Mouse (Mus musculus) myocyte (in vitro differentiated cells): ENCODE results near the gene Ublcp1. TPM values are rescaled to one million over a fixed set of nuclear protein-coding genes. Genes with fewer than 3 reads are reported as not detected.

Experiments used
- H3K27me3 ChIP-seq: one replicate; pipeline ENCODE4 v1.6.1; 2011; ENCODE audit not compliant: control insufficient read depth, insufficient read depth, insufficient read length
- H3K36me3 ChIP-seq: one replicate; pipeline ENCODE4 v1.6.1; 2011; ENCODE audit not compliant: control insufficient read depth, insufficient read depth
- H3K4me2 ChIP-seq: one replicate; pipeline ENCODE4 v1.6.1; 2011; ENCODE audit warnings: low read depth, control low read depth
- H3K4me3 ChIP-seq: one replicate; pipeline ENCODE4 v1.5.1; 2011; ENCODE audit warnings: mild to moderate bottlenecking, control low read depth, moderate library complexity
- H3K79me2 ChIP-seq: one replicate; pipeline ENCODE4 v1.6.1; 2011; ENCODE audit not compliant: control insufficient read depth, insufficient read depth
- H3ac ChIP-seq: one replicate; pipeline ENCODE4 v1.6.1; 2011; ENCODE audit not compliant: control insufficient read depth, insufficient read length
- CEBPB ChIP-seq: IDR thresholded peaks from 2 replicates; pipeline ENCODE4 v1.6.1; 2011; ENCODE audit warnings: mild to moderate bottlenecking, moderate library complexity; ENCODE audit not compliant: poor library complexity, insufficient read depth, severe bottlenecking
- E2F4 ChIP-seq: IDR thresholded peaks from one replicate; pipeline ENCODE4 v1.6.1; 2011; ENCODE audit warnings: mild to moderate bottlenecking, control low read depth, moderate library complexity; ENCODE audit not compliant: insufficient read depth
- MAX ChIP-seq: IDR thresholded peaks from one replicate; pipeline ENCODE4 v1.6.1; 2011; ENCODE audit warnings: low read depth, mild to moderate bottlenecking, control low read depth
- MYOD1 ChIP-seq, 3 experiments: IDR thresholded peaks; one replicate each; pipeline ENCODE4 v1.6.1; 2011; ENCODE audit warnings: control low read depth in 2 of 3, low read depth in 2 of 3, mild to moderate bottlenecking in 2 of 3, moderate library complexity in 1 of 3; ENCODE audit not compliant: insufficient read length in 2 of 3, control insufficient read depth in 1 of 3
- MYOG ChIP-seq, 3 experiments: IDR thresholded peaks; one replicate each; pipeline ENCODE4 v1.6.1; 2011; ENCODE audit warnings: control low read depth in 2 of 3, low read depth in 2 of 3, mild to moderate bottlenecking in 2 of 3; ENCODE audit not compliant: insufficient read length in 2 of 3, control insufficient read depth in 1 of 3, insufficient read depth in 1 of 3
- POLR2A ChIP-seq: IDR thresholded peaks from one replicate; pipeline ENCODE4 v1.6.1; 2011; ENCODE audit warnings: low read depth, mild to moderate bottlenecking, control low read depth, moderate library complexity; ENCODE audit not compliant: insufficient read length
- POLR2AphosphoS2 ChIP-seq: IDR thresholded peaks from one replicate; pipeline ENCODE4 v1.6.1; 2011; ENCODE audit warnings: low read depth, control low read depth; ENCODE audit not compliant: insufficient read length
- REST ChIP-seq: IDR thresholded peaks from one replicate; pipeline ENCODE4 v1.6.1; 2011; ENCODE audit warnings: mild to moderate bottlenecking, control low read depth, moderate library complexity; ENCODE audit not compliant: insufficient read depth, insufficient read length
- SRF ChIP-seq: IDR thresholded peaks from one replicate; pipeline ENCODE4 v1.6.1; 2011; ENCODE audit warnings: low read depth; ENCODE audit not compliant: control insufficient read depth, insufficient read length
- TCF12 ChIP-seq: IDR thresholded peaks from one replicate; pipeline ENCODE4 v1.6.1; 2011; ENCODE audit warnings: mild to moderate bottlenecking, control low read depth; ENCODE audit not compliant: poor library complexity, insufficient read depth, severe bottlenecking
- TCF3 ChIP-seq: IDR thresholded peaks from one replicate; pipeline ENCODE4 v1.6.1; 2011; ENCODE audit warnings: low read depth, control low read depth; ENCODE audit not compliant: insufficient read length
- USF1 ChIP-seq: IDR thresholded peaks from one replicate; pipeline ENCODE4 v1.6.1; 2011; ENCODE audit warnings: low read depth, mild to moderate bottlenecking, control low read depth, moderate library complexity
- polyA plus RNA-seq: library from polyadenylated mRNA; unstranded; fragments of >200 nt; fragmentation: generic; extraction: Trizol; gene quantifications from one replicate; pipeline ENCODE4 v1.2.1, GENCODE M21; 2012; ENCODE audit warnings: missing spikeins

The Ublcp1 gene
- polyA plus RNA-seq, 1 experiment: 13.0 TPM

DNA sequence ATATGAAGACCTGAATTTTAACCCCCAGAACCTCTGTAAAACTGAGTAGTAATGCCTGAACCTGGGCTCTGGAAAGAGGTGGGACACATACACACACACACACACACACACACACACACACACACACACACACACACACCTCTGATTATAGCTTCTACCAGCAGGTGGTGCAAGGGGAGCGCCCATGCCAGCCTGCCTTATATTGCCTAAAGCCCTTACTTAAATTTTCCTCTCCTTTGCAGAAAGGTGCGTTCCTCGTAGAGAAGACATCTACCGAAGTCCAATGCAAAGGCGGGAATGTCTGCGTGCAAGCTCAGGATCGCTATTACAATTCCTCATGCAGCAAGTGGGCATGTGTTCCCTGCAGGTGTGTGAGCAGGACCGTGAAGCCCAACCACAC, 58.0 kb downstream of the Ublcp1 start:
- Histone ChIP-seq H3K79me2 (no peaks in the 10 kb centered on the region), H3K27me3 (no peaks in the 10 kb centered on the region), H3K36me3 (no peaks in the 10 kb centered on the region), H3K4me2 (no peak overlapping the region), H3ac (no peak overlapping the region), H3K4me3 (no peak overlapping the region)
- no peak for TF ChIP-seq TCF12
- TF ChIP-seq MAX: no peak
- no peak for TF ChIP-seq MYOD1 (IDR thresholded peaks at IDR 0.05; ENCODE audit: control insufficient read depth in 1 of 3, insufficient read length in 2 of 3, low read depth in 2 of 3)
- no peak for TF ChIP-seq MYOG (IDR thresholded peaks at IDR 0.05; ENCODE audit: control insufficient read depth in 1 of 3, insufficient read depth in 1 of 3, insufficient read length in 2 of 3, low read depth in 2 of 3)
- no peak for TF ChIP-seq E2F4
- no peak for TF ChIP-seq USF1
- no peak for TF ChIP-seq POLR2A
- no peak for TF ChIP-seq CEBPB

DNA sequence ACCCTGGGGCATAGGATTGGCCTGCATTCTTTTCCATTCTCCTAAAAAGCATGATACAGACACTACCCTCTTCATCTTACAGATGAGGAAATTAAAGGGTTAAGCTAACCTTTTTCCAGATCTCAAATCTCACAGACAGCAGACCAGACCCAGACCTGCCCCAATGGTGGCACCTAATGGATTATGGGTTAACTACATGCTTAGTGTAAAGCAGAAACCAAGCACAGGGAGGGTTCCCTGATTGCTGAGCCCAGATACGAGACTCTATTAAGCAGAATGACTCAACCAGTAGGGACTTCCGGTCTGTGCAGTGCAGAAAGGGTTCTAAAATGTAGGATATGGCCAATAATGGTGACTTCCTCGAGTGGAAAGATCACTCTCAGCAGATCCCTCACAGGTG, 59.9 kb downstream of the Ublcp1 start:
- H3K27me3 ChIP-seq: no peaks in the 10 kb centered on the region
- no peak for TF ChIP-seq MAX
- TF ChIP-seq POLR2A: no peak
- no peaks in the 10 kb centered on the region for H3K36me3 ChIP-seq
- no peak overlapping the region for H3K4me2 ChIP-seq
- H3K4me3 ChIP-seq: no peak overlapping the region
- H3ac ChIP-seq: no peak overlapping the region
- H3K79me2 ChIP-seq: no peaks in the 10 kb centered on the region

DNA sequence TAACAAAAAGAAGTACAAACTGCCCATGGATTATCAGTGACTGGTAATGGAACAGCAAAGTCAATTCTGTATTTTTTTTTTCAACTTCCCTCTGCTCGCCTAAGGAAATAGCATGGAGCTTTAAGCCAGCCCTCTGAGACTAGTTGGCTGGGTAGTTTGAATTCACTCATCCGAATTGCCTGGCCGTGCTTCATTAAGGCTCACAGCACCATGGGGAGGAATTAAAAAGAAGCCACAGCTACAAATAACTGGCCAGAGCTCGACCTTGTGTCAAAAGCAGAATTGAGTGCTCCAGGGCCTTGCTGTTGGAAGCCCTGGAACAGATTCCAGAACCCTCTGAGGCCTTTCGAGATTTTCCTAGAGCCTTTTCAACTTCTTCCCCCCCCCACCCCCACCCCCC, 61.7 kb downstream of the Ublcp1 start:
- H3K4me2 ChIP-seq: no peak overlapping the region
- no peaks in the 10 kb centered on the region for H3K36me3 ChIP-seq
- no peak overlapping the region for H3K4me3 ChIP-seq
- H3ac ChIP-seq: no peak overlapping the region
- TF ChIP-seq POLR2A (no peak), TCF3 (no peak), SRF (no peak), MYOG (IDR thresholded peaks at IDR 0.05; ENCODE audit: control insufficient read depth in 1 of 3, insufficient read depth in 1 of 3, insufficient read length in 2 of 3, low read depth in 2 of 3) (no peak), USF1 (no peak), TCF12 (no peak), REST (no peak), CEBPB (no peak), POLR2AphosphoS2 (no peak), MYOD1 (IDR thresholded peaks at IDR 0.05; ENCODE audit: control insufficient read depth in 1 of 3, insufficient read length in 2 of 3, low read depth in 2 of 3) (no peak), MAX (no peak), E2F4 (no peak)
- no peaks in the 10 kb centered on the region for H3K79me2 ChIP-seq
- H3K27me3 ChIP-seq: no peaks in the 10 kb centered on the region

DNA sequence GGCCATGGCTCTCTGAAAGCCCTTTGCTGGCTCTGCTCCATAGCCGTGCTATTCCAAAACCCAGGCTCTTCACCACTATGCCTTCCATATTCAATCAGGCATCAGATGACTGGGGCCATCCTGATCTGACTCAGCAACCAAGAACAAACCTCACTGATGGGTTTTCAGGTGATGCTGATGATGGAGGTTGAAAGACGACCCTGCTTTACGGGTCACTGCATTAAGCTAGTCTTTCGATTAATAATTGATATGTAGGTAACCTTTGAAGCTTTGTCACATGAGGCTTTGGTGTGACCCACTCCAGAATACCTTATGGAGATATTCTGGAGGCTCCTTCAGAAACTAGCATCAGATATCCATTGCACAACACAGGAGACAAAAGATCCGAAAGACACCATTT, 63.8 kb downstream of the Ublcp1 start:
- Histone ChIP-seq H3K79me2 (no peaks in the 10 kb centered on the region), H3K27me3 (no peaks in the 10 kb centered on the region), H3K4me3 (no peak overlapping the region), H3K4me2 (no peak overlapping the region), H3K36me3 (no peaks in the 10 kb centered on the region), H3ac (no peak overlapping the region)
- TF ChIP-seq POLR2AphosphoS2 (no peak), REST (no peak), TCF3 (no peak), SRF (no peak), MYOD1 (IDR thresholded peaks at IDR 0.05; ENCODE audit: control insufficient read depth in 1 of 3, insufficient read length in 2 of 3, low read depth in 2 of 3) (no peak), E2F4 (no peak), MYOG (IDR thresholded peaks at IDR 0.05; ENCODE audit: control insufficient read depth in 1 of 3, insufficient read depth in 1 of 3, insufficient read length in 2 of 3, low read depth in 2 of 3) (no peak), USF1 (no peak), TCF12 (no peak), MAX (no peak), POLR2A (no peak), CEBPB (no peak)

DNA sequence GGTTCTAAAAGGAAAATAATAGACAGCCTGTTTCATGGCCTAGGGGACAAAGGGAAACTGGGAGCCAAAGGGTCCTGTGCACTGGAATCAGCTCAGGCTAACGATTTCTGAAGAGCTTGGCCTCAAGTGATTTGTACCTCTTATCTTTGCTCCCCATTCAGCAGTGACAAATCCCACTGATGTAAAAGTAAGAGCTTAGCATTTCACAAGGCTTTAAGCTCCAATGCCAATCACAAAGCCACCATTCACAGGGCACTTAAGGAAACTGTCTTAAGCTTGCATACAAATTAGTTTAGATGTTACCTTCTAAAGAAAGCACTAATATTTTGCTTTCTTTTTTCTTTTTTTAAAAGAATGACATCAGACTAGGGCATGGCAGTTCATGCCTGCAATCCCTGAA, 64.3 kb downstream of the Ublcp1 start:
- Histone ChIP-seq H3K36me3 (no peaks in the 10 kb centered on the region), H3ac (no peak overlapping the region), H3K4me3 (no peak overlapping the region), H3K27me3 (no peaks in the 10 kb centered on the region), H3K79me2 (no peaks in the 10 kb centered on the region), H3K4me2 (no peak overlapping the region)
- no peak for TF ChIP-seq POLR2AphosphoS2
- no peak for TF ChIP-seq TCF12
- no peak for TF ChIP-seq USF1
- no peak for TF ChIP-seq MYOD1 (IDR thresholded peaks at IDR 0.05; ENCODE audit: control insufficient read depth in 1 of 3, insufficient read length in 2 of 3, low read depth in 2 of 3)
- TF ChIP-seq SRF: no peak
- TF ChIP-seq POLR2A: no peak
- no peak for TF ChIP-seq CEBPB
- TF ChIP-seq REST: no peak
